Mouse (Mus musculus) olfactory bulb, adult 2 months (tissue): Measurements from ENCODE around the gene M6pr.

Source experiments
- CTCF ChIP-seq: fragments of 200-500 bp; IDR thresholded peaks from 2 replicates; pipeline ENCODE4 v1.5.1; 2012; ENCODE audit warnings: low read depth, mild to moderate bottlenecking, low read length, moderate library complexity; ENCODE audit not compliant: insufficient read depth
- POLR2A ChIP-seq: fragments of 200-500 bp; IDR thresholded peaks from 2 replicates; pipeline ENCODE4 v1.6.1; 2012; ENCODE audit warnings: mild to moderate bottlenecking, low read depth, low read length, moderate library complexity; ENCODE audit not compliant: insufficient read depth

DNA sequence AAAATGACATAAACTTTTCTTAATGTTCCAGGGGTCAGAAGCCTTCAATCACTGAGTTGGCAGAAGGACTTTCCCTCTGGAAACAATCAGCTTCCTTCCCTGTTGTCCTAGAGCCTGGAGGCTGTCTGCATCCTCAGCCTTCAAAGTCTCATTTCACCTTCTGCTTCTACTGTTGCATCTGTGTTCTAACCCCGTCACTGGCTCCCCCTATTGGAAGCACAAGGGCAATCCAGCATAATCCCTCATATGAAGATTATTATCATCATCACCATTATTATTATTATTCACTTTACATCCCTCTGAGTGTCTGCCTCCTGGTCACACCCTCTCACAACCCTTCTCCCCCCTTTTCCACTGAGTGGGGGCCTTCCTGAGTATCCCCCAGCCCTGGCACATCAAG is 20.3 kb upstream of the M6pr start:
- TF ChIP-seq POLR2A = no peak
- no peak for TF ChIP-seq CTCF
